Mouse (Mus musculus) lung, postnatal 4 days (tissue): ENCODE results near the gene Zbtb18.
"Not testable (repeated sequence)": the region's sequence is repeated elsewhere in the genome, so short reads cannot be mapped to it uniquely, and the experiment has no call there.

Source experiments
- DNase-seq, 2 experiments: peaks; one replicate each; pipeline ENCODE4 v3.0.0; 2021

Zbtb18 gene

DNA sequence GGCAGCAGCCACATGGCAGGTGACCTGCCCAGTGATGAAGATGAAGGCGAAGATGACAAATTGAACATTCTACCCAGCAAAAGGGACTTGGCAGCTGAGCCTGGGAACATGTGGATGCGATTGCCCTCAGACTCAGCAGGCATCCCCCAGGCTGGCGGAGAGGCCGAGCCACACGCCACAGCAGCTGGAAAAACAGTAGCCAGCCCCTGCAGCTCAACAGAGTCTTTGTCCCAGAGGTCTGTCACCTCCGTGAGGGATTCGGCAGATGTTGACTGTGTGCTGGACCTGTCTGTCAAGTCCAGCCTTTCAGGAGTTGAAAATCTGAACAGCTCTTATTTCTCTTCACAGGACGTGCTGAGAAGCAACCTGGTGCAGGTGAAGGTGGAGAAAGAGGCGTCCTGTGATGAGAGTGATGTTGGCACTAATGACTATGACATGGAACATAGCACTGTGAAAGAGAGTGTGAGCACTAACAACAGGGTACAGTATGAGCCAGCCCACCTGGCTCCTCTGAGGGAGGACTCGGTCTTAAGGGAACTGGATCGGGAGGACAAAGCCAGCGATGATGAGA, 5.5 kb downstream of the Zbtb18 start:
- no peak for DNase-seq

DNA sequence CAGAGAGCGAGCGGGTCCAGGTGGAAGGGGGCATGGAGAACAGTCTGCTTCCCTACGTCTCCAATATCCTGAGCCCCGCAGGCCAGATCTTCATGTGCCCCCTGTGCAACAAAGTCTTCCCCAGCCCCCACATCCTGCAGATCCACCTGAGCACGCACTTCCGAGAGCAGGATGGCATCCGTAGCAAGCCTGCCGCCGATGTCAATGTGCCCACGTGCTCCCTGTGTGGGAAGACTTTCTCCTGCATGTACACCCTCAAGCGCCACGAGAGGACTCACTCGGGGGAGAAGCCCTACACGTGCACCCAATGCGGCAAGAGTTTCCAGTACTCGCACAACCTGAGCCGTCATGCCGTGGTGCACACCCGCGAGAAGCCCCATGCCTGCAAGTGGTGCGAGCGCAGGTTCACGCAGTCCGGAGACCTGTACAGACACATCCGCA, 6.0 kb downstream of the Zbtb18 start:
- no peak for DNase-seq

- DNase-seq: no peak
Measured at GRCm38 (mm10) chr1:177448921-177449320, 6.8 kb downstream of the Zbtb18 start.

GRCm38 (mm10) chr1:177449857-177450256, 7.7 kb downstream of the Zbtb18 start:
- DNase-seq: not testable (repeated sequence)

GRCm38 (mm10) chr1:177451041-177451440, 8.9 kb downstream of the Zbtb18 start:
- DNase-seq: no peak

DNA sequence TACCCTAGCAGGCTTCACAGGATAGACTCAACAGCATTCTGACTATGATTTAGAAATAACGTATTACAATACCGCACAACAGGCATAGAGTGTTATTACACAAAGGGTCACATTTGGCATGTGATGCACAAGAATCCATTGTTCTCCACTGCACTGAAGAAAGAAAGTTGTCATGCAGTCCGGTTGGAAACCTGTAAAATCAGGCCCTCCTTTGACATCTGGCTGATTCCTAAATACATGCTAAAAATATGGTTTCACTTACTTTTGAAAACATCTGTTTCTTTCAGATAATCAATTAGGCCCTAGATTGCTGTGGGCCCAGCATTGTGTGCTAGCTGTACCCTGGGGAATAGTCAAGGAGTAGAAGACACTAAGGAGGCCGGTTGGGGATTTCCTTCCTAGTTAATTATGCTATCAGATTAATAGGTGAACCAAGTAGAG, 9.9 kb downstream of the Zbtb18 start:
- DNase-seq: no peak

- DNase-seq: no peak
Measured at GRCm38 (mm10) chr1:177452987-177453386, 10.8 kb downstream of the Zbtb18 start.

DNA sequence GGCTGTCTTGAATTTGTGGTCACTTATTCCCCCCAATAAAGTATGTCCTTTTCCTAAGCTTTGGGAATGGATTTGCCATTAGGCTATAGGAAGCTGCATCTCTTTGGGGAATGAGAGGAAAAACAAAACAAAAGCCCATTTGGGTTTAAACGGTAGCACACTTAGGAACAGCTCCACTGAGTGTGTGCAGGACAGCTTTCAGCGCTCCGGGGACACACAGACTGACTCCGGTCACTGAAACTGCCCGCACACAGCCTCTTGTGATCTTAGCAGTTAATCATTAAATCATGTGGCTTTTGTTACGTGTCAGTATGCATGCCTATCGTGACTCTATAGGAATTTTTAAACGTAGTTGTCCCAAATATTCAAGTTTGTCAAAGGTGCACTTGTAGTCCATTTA, 11.7 kb downstream of the Zbtb18 start:
- no peak for DNase-seq

DNA sequence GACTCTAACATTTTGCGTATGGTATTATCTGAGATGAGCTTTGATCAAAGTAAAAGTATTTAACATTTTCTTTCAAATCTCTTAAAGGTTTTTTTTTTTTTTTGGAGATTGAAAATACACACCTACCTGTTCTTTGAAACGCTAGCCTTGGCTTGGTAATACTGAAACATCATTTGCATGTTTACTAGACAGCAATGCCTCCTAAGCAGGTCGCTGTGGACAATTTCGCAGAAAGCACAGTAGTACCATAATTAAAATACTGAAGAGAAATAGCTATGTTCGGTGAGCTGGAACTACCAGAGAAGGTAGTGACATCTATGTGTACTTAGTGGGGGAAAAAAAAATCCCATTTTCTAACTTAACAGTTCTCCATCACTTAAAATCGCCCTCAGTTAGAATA, 12.3 kb downstream of the Zbtb18 start:
- DNase-seq: no peak

- DNase-seq: no peak
Measured at GRCm38 (mm10) chr1:177455466-177455865, 13.3 kb downstream of the Zbtb18 start.

GRCm38 (mm10) chr1:177456208-177456607, 14.1 kb downstream of the Zbtb18 start:
- DNase-seq: no peak

GRCm38 (mm10) chr1:177456772-177457171, 14.6 kb downstream of the Zbtb18 start:
- no peak for DNase-seq

DNA sequence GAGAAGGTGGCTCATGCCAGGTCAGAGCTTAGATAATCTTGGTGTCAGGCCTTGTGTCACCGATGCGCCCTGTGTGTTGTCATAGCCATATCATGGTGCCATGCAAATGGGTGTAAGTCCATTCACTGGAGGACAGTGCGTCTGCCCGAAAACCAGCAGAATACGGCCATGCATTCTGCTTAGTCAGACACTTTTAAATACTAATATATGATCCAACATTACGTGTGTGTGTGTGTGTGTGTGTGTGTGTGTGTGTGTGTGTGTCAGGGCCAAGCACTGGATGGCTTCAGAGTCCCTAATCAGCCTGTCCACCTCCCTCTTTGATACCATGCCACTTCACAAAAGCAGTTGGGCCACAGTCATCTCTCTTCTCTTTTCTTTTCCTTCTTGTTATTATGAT, 15.8 kb downstream of the Zbtb18 start:
- no peak for DNase-seq

GRCm38 (mm10) chr1:177458456-177459389, 16.6 kb downstream of the Zbtb18 start:
- DNase-seq: no peak

DNA sequence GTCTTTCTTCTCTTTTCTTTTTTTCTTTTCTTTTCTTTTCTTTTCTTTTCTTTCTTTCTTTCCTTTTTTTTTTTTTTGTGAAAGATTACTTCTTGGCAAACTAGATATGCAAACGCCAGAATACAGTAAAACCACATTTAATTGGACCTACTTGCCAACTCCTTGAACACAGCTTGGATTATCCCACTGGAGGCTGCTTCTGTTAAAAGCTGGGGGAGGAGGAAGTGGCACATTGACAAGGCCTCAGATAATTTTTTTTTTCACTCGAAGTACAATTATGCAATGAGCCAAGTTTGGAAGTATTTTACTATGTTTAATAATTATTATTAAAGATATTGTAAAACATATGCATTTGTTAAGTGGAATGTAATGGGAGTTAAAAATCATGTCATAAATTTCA, 17.4 kb downstream of the Zbtb18 start:
- no peak for DNase-seq

DNA sequence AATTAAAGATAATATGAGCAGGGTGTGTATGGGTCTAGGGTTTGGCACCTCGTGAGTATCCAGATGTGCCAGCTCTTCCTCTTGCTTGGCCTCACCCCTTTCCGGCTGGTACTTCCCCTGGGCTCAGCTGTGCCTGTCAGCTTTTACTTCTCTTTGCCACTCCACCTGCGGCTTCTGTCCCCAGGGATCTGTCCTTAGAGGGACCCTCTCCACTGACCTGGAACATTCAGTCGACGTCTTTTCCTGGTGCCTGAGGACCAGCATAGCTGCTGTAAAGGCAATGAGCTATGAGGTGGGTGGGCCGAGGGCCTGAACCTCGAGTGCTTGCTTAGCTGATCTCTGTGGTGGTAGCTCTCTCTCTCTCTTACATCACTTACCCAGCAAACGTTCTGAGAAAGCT, 25.0 kb downstream of the Zbtb18 start:
- peak; percentile 16 to 45 for DNase-seq

GRCm38 (mm10) chr1:177468436-177468835, 26.3 kb downstream of the Zbtb18 start:
- no peak for DNase-seq

GRCm38 (mm10) chr1:177470091-177470490, 27.9 kb downstream of the Zbtb18 start:
- peak; percentile 34 to 41 for DNase-seq

- no peak for DNase-seq
Measured at GRCm38 (mm10) chr1:177470951-177471350, 28.8 kb downstream of the Zbtb18 start.

GRCm38 (mm10) chr1:177475542-177476197, 33.5 kb downstream of the Zbtb18 start:
- no peak for DNase-seq

- no peak for DNase-seq
Measured at GRCm38 (mm10) chr1:177478578-177478977, 36.4 kb downstream of the Zbtb18 start.

- DNase-seq: peak; percentile 49 to 52
Measured at GRCm38 (mm10) chr1:177479356-177480004, 37.3 kb downstream of the Zbtb18 start.

- DNase-seq: no peak
Measured at GRCm38 (mm10) chr1:177483612-177484011, 41.5 kb downstream of the Zbtb18 start.
